Mouse (Mus musculus) hindbrain, embryonic 10.5 days (tissue): ENCODE results near the gene Awat2. TPM values are rescaled to one million over a fixed set of nuclear protein-coding genes. Genes with fewer than 3 reads are reported as not detected.
"Not testable (repeated sequence)": the region's sequence is repeated elsewhere in the genome, so short reads cannot be mapped to it uniquely, and the experiment has no call there.

ENCODE experiments used
- DNase-seq: peaks from one replicate; pipeline ENCODE4 v3.0.0-alpha.2; 2017; ENCODE audit warnings: low spot score
- H3K27ac ChIP-seq: fragments of 300-500 bp; sonication (generic); 2 replicates; pipeline ENCODE4 v1.5.1; 2016; ENCODE audit warnings: mild to moderate bottlenecking, moderate library complexity
- H3K27me3 ChIP-seq: fragments of 300-500 bp; sonication (generic); 2 replicates; pipeline ENCODE4 v1.6.1; 2016; ENCODE audit warnings: mild to moderate bottlenecking; ENCODE audit not compliant: poor library complexity, insufficient read depth, severe bottlenecking
- H3K36me3 ChIP-seq: fragments of 300-500 bp; sonication (generic); 2 replicates; pipeline ENCODE4 v1.6.1; 2016; ENCODE audit warnings: mild to moderate bottlenecking, moderate library complexity
- H3K4me1 ChIP-seq: fragments of 300-500 bp; sonication (generic); replicated peaks from 2 replicates; pipeline ENCODE4 v1.6.1; 2016; ENCODE audit warnings: mild to moderate bottlenecking
- H3K4me3 ChIP-seq: fragments of 300-500 bp; sonication (generic); 2 replicates; pipeline ENCODE4 v1.5.1; 2016; ENCODE audit warnings: mild to moderate bottlenecking, moderate library complexity
- H3K9me3 ChIP-seq: fragments of 300-500 bp; sonication (generic); 2 replicates; pipeline ENCODE4 v1.6.1; 2016; ENCODE audit warnings: mild to moderate bottlenecking, moderate library complexity
- WGBS: fragments of 180-500 bp; shearing (Covaris S2); methylation state at CpG from one replicate; pipeline ENCODE4 v1.1.7; 2016; 5-methylcytosine and 5-hydroxymethylcytosine counted together
- polyA plus RNA-seq: library from polyadenylated mRNA; unstranded; fragments of >200 nt; fragmentation: Nextera tagmentation; extraction: Ambion mirVana; gene quantifications from 2 replicates; pipeline ENCODE4 v1.2.1, GENCODE M21; 2016

The Awat2 gene
- polyA plus RNA-seq, result 0.63 and 0.95 TPM in 2 replicates

- H3K4me3 ChIP-seq, H3K4me1 ChIP-seq, H3K9me3 ChIP-seq, DNase-seq, H3K36me3 ChIP-seq, H3K27ac ChIP-seq: not testable (repeated sequence)
- 90% methylated on average over 2 of the region's 2 CpGs for WGBS
- H3K27me3 ChIP-seq, result peaks cover 26% of the 10 kb centered on the region
Measured at GRCm38 (mm10) chrX:100442617-100443016, at the start of gene Awat2. Awat2 (minus strand) TSS chrX:100442717.

DNA sequence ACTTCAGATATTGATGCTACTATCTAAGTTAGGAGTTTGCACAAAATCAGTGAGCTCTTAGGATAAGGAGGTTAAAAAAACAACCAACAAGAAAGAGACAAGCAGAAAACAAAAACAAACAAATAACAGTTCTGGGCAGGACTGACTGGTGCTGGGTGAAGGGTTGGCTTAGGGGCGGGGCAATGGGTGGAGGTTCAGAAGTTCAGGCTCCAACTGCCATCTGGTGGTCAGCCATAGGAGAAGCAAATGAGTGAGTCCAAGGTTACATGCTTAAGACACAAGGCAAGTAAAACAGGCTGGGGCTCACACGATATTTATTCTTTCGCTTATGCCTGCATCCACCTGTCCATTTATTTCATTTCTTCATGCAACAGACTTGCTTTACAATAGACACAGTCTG, 37.8 kb upstream of the Awat2 start:
- Histone ChIP-seq H3K9me3 (no peaks in the 10 kb centered on the region), H3K36me3 (no peaks in the 10 kb centered on the region), H3K4me3 (no peak overlapping the region), H3K4me1 (no peaks in the 10 kb centered on the region), H3K27me3 (peaks cover 19% of the 10 kb centered on the region), H3K27ac (no peak overlapping the region)
- peak; percentile 46 for DNase-seq
- WGBS, result 41% methylated on average over 3 of the region's 3 CpGs

- H3K4me3 ChIP-seq, result no peak overlapping the region
- no peaks in the 10 kb centered on the region for H3K4me1 ChIP-seq
- H3K36me3 ChIP-seq, result no peaks in the 10 kb centered on the region
- DNase-seq, result no peak
- H3K27ac ChIP-seq, result no peak overlapping the region
- H3K9me3 ChIP-seq, result no peaks in the 10 kb centered on the region
- peaks cover 44% of the 10 kb centered on the region for H3K27me3 ChIP-seq
- WGBS, result 82% methylated on average over 4 of the region's 4 CpGs
Measured at GRCm38 (mm10) chrX:100475569-100476223, 33.2 kb upstream of the Awat2 start.

GRCm38 (mm10) chrX:100471491-100471890, 29.0 kb upstream of the Awat2 start:
- 88% methylated on average over 3 of the region's 3 CpGs for WGBS
- H3K4me1 ChIP-seq, result no peaks in the 10 kb centered on the region
- H3K27ac ChIP-seq, result no peak overlapping the region
- no peaks in the 10 kb centered on the region for H3K36me3 ChIP-seq
- H3K9me3 ChIP-seq, result no peaks in the 10 kb centered on the region
- H3K27me3 ChIP-seq, result peaks cover 64% of the 10 kb centered on the region
- DNase-seq, result no peak
- H3K4me3 ChIP-seq, result no peak overlapping the region

DNA sequence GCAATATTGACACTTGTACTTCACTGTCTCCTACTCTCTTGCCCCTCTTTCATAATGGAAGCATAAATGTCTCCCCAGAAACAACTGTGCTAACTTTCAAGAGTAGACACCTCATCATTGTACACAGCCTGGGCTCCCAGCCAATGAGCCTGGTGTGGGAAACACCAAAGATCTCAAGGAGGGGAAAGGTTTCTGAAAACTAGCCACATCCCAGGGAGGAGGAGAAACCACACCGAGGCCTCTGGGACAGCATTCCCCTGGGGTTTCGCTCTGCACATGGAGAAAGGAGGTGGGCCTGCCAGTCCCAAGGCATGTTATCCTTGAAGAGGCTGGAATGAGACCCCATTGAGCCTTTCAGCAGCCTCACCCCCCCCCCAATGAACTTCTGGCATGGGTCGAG, 27.6 kb upstream of the Awat2 start:
- Histone ChIP-seq H3K9me3 (no peaks in the 10 kb centered on the region), H3K4me1 (no peaks in the 10 kb centered on the region), H3K36me3 (no peaks in the 10 kb centered on the region), H3K27me3 (peaks cover 64% of the 10 kb centered on the region), H3K4me3 (no peak overlapping the region), H3K27ac (no peak overlapping the region)
- WGBS, result 87% methylated on average over 3 of the region's 3 CpGs
- DNase-seq, result no peak

DNA sequence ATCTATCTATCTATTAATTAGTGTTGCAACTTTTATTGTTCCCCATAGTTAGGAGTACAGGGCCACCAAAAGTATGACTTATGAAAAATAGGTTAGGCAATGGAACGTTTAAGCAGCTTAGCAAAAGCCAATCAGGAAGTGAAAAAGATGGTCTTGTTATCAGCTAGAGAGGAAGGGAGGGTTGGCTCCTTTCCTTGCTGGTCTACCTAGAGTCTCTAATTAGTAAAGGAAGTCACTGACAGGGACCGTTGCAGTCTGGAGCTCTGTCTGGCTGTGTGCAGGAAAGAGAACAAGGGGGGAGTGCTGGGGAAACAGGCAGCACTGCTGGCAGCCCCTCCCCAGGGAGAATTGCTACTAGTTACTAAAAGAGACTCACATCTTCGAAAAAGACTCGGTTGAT, 25.5 kb upstream of the Awat2 start:
- no peaks in the 10 kb centered on the region for H3K9me3 ChIP-seq
- H3K27me3 ChIP-seq, result peaks cover 69% of the 10 kb centered on the region
- no peak for DNase-seq
- WGBS, result 78% methylated on average over 4 of the region's 4 CpGs
- no peak overlapping the region for H3K4me3 ChIP-seq
- no peaks in the 10 kb centered on the region for H3K4me1 ChIP-seq
- H3K27ac ChIP-seq, result no peak overlapping the region
- no peaks in the 10 kb centered on the region for H3K36me3 ChIP-seq

DNA sequence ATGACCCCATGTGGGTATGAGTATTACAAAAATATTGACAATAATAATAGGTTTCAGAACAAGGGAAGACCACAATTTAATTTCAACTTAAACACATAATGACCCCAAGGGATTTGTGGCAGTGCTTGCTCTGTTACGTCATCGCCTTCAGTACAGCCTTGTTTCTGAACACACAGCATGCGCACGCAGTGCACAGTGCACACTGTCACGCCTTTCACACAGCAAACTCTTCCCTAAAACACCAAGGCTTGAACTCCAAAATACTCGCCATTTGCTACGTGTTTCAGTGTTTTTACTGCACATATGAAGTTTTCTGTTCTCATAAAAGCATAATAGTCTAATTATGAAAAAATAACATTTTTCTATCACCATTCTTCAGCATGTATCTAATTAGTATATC, 1.0 kb upstream of the Awat2 start:
- WGBS, result 87% methylated on average over 7 of the region's 7 CpGs
- no peak overlapping the region for H3K4me3 ChIP-seq
- peaks cover 27% of the 10 kb centered on the region for H3K27me3 ChIP-seq
- no peaks in the 10 kb centered on the region; the same call in 1 of the 2 replicates for H3K4me1 ChIP-seq
- DNase-seq, result no peak
- no peaks in the 10 kb centered on the region for H3K36me3 ChIP-seq
- no peak overlapping the region for H3K27ac ChIP-seq
- H3K9me3 ChIP-seq, result no peaks in the 10 kb centered on the region

DNA sequence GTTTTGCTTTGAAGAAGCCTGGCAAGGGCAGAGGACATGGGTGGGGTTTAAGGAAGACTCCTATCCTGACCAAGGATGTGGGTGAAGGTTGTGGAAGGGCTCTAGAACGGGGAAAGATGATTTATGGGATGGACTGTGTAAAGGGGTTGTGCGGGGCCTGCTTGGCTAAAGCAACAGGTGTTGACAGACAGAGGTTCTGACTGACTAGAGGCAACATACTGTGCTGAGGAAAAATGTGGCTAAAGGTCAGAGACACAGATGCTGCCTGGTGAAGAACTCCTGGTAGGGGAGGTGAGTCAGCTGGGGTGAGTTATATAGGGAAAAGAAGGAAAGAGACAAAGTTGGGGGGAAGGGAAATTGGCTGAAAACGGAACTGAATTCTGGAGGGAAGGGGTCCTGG, 10.2 kb downstream of the Awat2 start:
- Histone ChIP-seq H3K27ac (no peak overlapping the region), H3K4me3 (no peak overlapping the region), H3K27me3 (peaks cover 60% of the 10 kb centered on the region), H3K9me3 (0 out of 2 replicates have a peak, but pooled peaks cover 5% of the 10 kb centered on the region), H3K36me3 (no peaks in the 10 kb centered on the region), H3K4me1 (no peaks in the 10 kb centered on the region)
- WGBS, result 68% methylated on average over 3 of the region's 3 CpGs
- no peak for DNase-seq

- Histone ChIP-seq H3K27ac (no peak within 1 kb of the TSS), H3K4me3 (no peak within 1 kb of the TSS), H3K36me3 (no peaks in the 10 kb centered on the region), H3K27me3 (peaks cover 37% of the 10 kb centered on the region), H3K9me3 (0 out of 2 replicates have a peak, but pooled peaks cover 5% of the 10 kb centered on the region), H3K4me1 (no peaks in the 10 kb centered on the region)
- DNase-seq, result no peak
- WGBS, result 89% methylated on average over 21 of the region's 21 CpGs
Measured at GRCm38 (mm10) chrX:100428693-100429092, 13.8 kb downstream of the Awat2 start, which contains the start of gene Otud6a. Otud6a (plus strand) TSS chrX:100429013.

- no peaks in the 10 kb centered on the region for H3K36me3 ChIP-seq
- 68% methylated on average over 1 of the region's 1 CpGs for WGBS
- no peak overlapping the region for H3K4me3 ChIP-seq
- no peaks in the 10 kb centered on the region for H3K4me1 ChIP-seq
- no peak overlapping the region for H3K27ac ChIP-seq
- no peak for DNase-seq
- H3K9me3 ChIP-seq, result no peaks in the 10 kb centered on the region
- peaks cover 9% of the 10 kb centered on the region; the same call in 1 of the 2 replicates for H3K27me3 ChIP-seq
Measured at GRCm38 (mm10) chrX:100409245-100409644, 33.3 kb downstream of the Awat2 start.

DNA sequence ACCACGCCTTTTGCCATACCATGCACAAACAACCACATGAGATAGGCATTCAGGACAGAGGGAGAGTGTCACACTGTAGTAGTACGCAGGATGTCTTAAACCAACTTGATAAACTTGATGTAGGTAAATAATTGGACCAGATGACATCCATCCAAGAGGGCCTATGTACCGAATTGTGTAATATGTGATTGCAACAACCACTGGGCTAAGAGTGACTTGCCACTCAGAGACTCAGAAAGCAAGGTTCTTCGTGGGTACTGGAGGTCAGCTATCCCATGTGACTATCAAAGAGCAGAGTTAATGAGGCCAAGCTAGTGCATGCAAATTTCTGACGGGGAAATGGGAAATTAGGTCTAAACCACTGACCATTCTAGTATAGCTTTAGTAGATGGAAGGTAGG, 40.9 kb downstream of the Awat2 start:
- 82% methylated on average over 5 of the region's 5 CpGs for WGBS
- no peaks in the 10 kb centered on the region for H3K36me3 ChIP-seq
- H3K9me3 ChIP-seq, result no peaks in the 10 kb centered on the region
- no peak overlapping the region for H3K27ac ChIP-seq
- DNase-seq, result no peak
- no peaks in the 10 kb centered on the region for H3K4me1 ChIP-seq
- H3K4me3 ChIP-seq, result no peak overlapping the region
- peaks cover 51% of the 10 kb centered on the region for H3K27me3 ChIP-seq

- Histone ChIP-seq H3K4me1 (no peaks in the 10 kb centered on the region), H3K36me3 (no peaks in the 10 kb centered on the region), H3K4me3 (no peak overlapping the region), H3K9me3 (no peaks in the 10 kb centered on the region), H3K27ac (no peak overlapping the region), H3K27me3 (peaks cover 53% of the 10 kb centered on the region)
- DNase-seq, result no peak
Measured at GRCm38 (mm10) chrX:100400900-100401299, 41.6 kb downstream of the Awat2 start.

DNA sequence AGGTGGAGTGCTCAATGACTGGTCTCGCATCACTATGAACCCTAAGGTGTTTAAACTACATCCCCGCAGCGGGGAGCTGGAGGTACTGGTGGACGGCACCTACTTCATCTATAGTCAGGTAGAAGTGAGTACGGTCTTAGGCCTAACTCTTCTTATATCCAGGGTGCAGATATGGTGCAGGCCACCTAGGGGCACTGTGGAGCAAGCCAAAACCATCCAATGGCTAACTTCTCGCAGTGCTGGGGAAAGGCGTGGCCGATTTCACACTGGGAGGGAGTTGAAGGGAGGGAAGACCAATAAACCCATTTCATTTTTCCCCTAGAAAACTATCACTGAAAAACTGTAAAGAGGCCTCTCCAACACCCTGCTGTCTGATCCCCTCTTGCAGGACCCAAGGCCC, 47.5 kb downstream of the Awat2 start:
- Histone ChIP-seq H3K4me1 (0 out of 2 replicates have a peak, but pooled peaks cover 3% of the 10 kb centered on the region), H3K36me3 (no peaks in the 10 kb centered on the region), H3K27me3 (peaks cover 57% of the 10 kb centered on the region), H3K4me3 (no peak overlapping the region), H3K9me3 (no peaks in the 10 kb centered on the region), H3K27ac (no peak overlapping the region)
- DNase-seq, result peak; percentile 5
- 81% methylated on average over 8 of the region's 8 CpGs for WGBS
